Mouse (Mus musculus) E14TG2a.4 (cell line): ENCODE results near the gene Cdc42bpb.

ENCODE experiments used
- CTCF ChIP-seq: conservative IDR thresholded peaks from 2 replicates; pipeline ENCODE4 v1.5.1; 2014; ENCODE audit warnings: low read length
- POU5F1 ChIP-seq: IDR thresholded peaks from 2 replicates; pipeline ENCODE4 v1.6.1; 2014; ENCODE audit warnings: low read length, borderline replicate concordance

- TF ChIP-seq CTCF, result no peak
- TF ChIP-seq POU5F1, result no peak
Observed at GRCm38 (mm10) chr12:111387146-111387545, 9.6 kb upstream of the Cdc42bpb start.
